Mouse (Mus musculus): ENCODE measurements around the gene Ankrd16.
A peak's percentile ranks its signal among the peaks of the same experiment; 100 is the strongest.

Ankrd16 gene

GRCm38 (mm10) chr2:11777091-11778068, at the start of gene Ankrd16, which contains the start of gene Fbh1:
Ankrd16 (plus strand) TSS chr2:11777876.
Fbh1 (minus strand) TSS chr2:11777582.
- peak; percentile 100 for DNase-seq (ENCODE audit: extremely low read depth, low read depth, low spot score)

- no peak for DNase-seq (ENCODE audit: extremely low read depth, low read depth, low spot score)
Measured at GRCm38 (mm10) chr2:11729091-11729490, 48.6 kb upstream of the Ankrd16 start.

- DNase-seq (ENCODE audit: extremely low read depth, low read depth, low spot score): no peak
Measured at GRCm38 (mm10) chr2:11732978-11733377, 44.7 kb upstream of the Ankrd16 start.

GRCm38 (mm10) chr2:11735853-11736252, 41.8 kb upstream of the Ankrd16 start:
- DNase-seq (ENCODE audit: extremely low read depth, low read depth, low spot score): no peak

GRCm38 (mm10) chr2:11738794-11739193, 38.9 kb upstream of the Ankrd16 start:
- DNase-seq (ENCODE audit: extremely low read depth, low read depth, low spot score): no peak

- DNase-seq (ENCODE audit: extremely low read depth, low read depth, low spot score): no peak
Measured at GRCm38 (mm10) chr2:11739516-11740051, 38.1 kb upstream of the Ankrd16 start.

GRCm38 (mm10) chr2:11762541-11762940, 15.1 kb upstream of the Ankrd16 start:
- peak; percentile 81 for DNase-seq (ENCODE audit: extremely low read depth, low read depth, low spot score)

- DNase-seq (ENCODE audit: extremely low read depth, low read depth, low spot score): no peak
Measured at GRCm38 (mm10) chr2:11765694-11766093, 12.0 kb upstream of the Ankrd16 start.

- DNase-seq (ENCODE audit: extremely low read depth, low read depth, low spot score): no peak
Measured at GRCm38 (mm10) chr2:11766485-11767160, 11.1 kb upstream of the Ankrd16 start.

GRCm38 (mm10) chr2:11767161-11767545, 10.5 kb upstream of the Ankrd16 start:
- no peak for DNase-seq (ENCODE audit: extremely low read depth, low read depth, low spot score)

- DNase-seq (ENCODE audit: extremely low read depth, low read depth, low spot score): no peak
Measured at GRCm38 (mm10) chr2:11771701-11772100, 6.0 kb upstream of the Ankrd16 start.

- DNase-seq (ENCODE audit: extremely low read depth, low read depth, low spot score): no peak
Measured at GRCm38 (mm10) chr2:11772401-11772800, 5.3 kb upstream of the Ankrd16 start.

- no peak for DNase-seq (ENCODE audit: extremely low read depth, low read depth, low spot score)
Measured at GRCm38 (mm10) chr2:11774426-11774825, 3.2 kb upstream of the Ankrd16 start.

GRCm38 (mm10) chr2:11775121-11775520, 2.6 kb upstream of the Ankrd16 start:
- DNase-seq (ENCODE audit: extremely low read depth, low read depth, low spot score): no peak

- no peak for DNase-seq (ENCODE audit: extremely low read depth, low read depth, low spot score)
Measured at GRCm38 (mm10) chr2:11776415-11776814, 1.3 kb upstream of the Ankrd16 start.

- peak; percentile 30 for DNase-seq (ENCODE audit: extremely low read depth, low read depth, low spot score)
Measured at GRCm38 (mm10) chr2:11778087-11778823, 579 bp downstream of the Ankrd16 start.

- no peak for DNase-seq (ENCODE audit: extremely low read depth, low read depth, low spot score)
Measured at GRCm38 (mm10) chr2:11784159-11784558, 6.5 kb downstream of the Ankrd16 start.

- no peak for DNase-seq (ENCODE audit: extremely low read depth, low read depth, low spot score)
Measured at GRCm38 (mm10) chr2:11794668-11795067, 17.0 kb downstream of the Ankrd16 start.

GRCm38 (mm10) chr2:11797930-11798364, 20.3 kb downstream of the Ankrd16 start:
- no peak for DNase-seq (ENCODE audit: extremely low read depth, low read depth, low spot score)

- no peak for DNase-seq (ENCODE audit: extremely low read depth, low read depth, low spot score)
Measured at GRCm38 (mm10) chr2:11801299-11801930, 23.7 kb downstream of the Ankrd16 start.
